Mouse (Mus musculus): Measurements from ENCODE around the gene Crip1. TPM values are rescaled to one million over a fixed set of nuclear protein-coding genes. Genes with fewer than 3 reads are reported as not detected.

Crip1 gene
- polyA plus RNA-seq, 1 experiment = 53.9 TPM

- no peak for DNase-seq (ENCODE audit: low read depth)
- TF ChIP-seq POLR2A (IDR thresholded peaks at IDR 0.05; ENCODE audit: borderline replicate concordance, extremely low read depth, insufficient read depth, insufficient read length, poor library complexity, severe bottlenecking) (no peak), CTCF (IDR thresholded peaks at IDR 0.05; ENCODE audit: borderline replicate concordance, extremely low read depth, insufficient read depth, insufficient read length) (no peak)
Measured at GRCm38 (mm10) chr12:113140616-113141411, 5.3 kb upstream of the Crip1 start.

GRCm38 (mm10) chr12:113141531-113141973 is 4.6 kb upstream of the Crip1 start:
- no peak for TF ChIP-seq CTCF (IDR thresholded peaks at IDR 0.05; ENCODE audit: borderline replicate concordance, extremely low read depth, insufficient read depth, insufficient read length)
- TF ChIP-seq POLR2A (IDR thresholded peaks at IDR 0.05; ENCODE audit: borderline replicate concordance, extremely low read depth, insufficient read depth, insufficient read length, poor library complexity, severe bottlenecking) = no peak
- DNase-seq (ENCODE audit: low read depth) = peak; percentile 36

GRCm38 (mm10) chr12:113142021-113142975 is 3.8 kb upstream of the Crip1 start:
- TF ChIP-seq POLR2A (IDR thresholded peaks at IDR 0.05; ENCODE audit: borderline replicate concordance, extremely low read depth, insufficient read depth, insufficient read length, poor library complexity, severe bottlenecking) (no peak), CTCF (IDR thresholded peaks at IDR 0.05; ENCODE audit: borderline replicate concordance, extremely low read depth, insufficient read depth, insufficient read length) (no peak)
- peak; percentile 71 for DNase-seq (ENCODE audit: low read depth)

GRCm38 (mm10) chr12:113143164-113143563 is 3.0 kb upstream of the Crip1 start:
- TF ChIP-seq CTCF (IDR thresholded peaks at IDR 0.05; ENCODE audit: borderline replicate concordance, extremely low read depth, insufficient read depth, insufficient read length) (no peak), POLR2A (IDR thresholded peaks at IDR 0.05; ENCODE audit: borderline replicate concordance, extremely low read depth, insufficient read depth, insufficient read length, poor library complexity, severe bottlenecking) (no peak)

DNA sequence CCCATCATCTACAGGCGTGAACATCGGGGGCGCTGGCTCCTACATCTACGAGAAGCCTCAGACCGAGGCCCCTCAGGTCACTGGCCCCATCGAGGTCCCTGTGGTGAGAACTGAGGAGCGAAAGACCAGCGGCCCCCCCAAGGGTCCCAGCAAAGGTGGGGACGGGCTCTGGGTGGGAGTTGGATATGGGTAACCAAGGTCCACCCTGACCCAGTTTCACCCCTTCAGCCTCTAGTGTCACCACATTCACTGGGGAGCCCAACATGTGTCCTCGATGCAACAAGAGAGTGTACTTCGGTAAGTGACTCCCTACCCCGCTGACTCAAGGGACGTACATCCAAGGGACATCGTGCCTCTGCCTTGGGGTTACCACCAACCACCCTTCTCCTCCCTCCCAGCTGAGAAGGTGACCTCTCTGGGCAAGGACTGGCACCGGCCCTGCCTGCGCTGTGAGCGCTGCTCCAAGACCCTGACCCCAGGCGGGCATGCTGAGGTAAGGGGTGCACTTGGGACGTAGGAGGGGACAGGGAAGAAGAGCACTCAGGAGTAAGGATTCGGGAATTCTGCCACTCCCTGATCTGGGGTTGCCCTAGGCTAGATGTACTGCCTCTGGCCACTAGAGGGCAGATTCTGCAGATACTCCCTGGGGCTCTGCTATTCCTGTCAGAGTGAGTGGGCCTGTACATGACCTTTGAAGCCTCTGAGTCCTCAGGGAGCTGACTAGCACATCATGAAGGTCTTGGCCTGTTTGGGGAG is 1.9 kb upstream of the Crip1 start:
- TF ChIP-seq CTCF (IDR thresholded peaks at IDR 0.05; ENCODE audit: borderline replicate concordance, extremely low read depth, insufficient read depth, insufficient read length) (peak; percentile 69), POLR2A (IDR thresholded peaks at IDR 0.05; ENCODE audit: borderline replicate concordance, extremely low read depth, insufficient read depth, insufficient read length, poor library complexity, severe bottlenecking) (no peak)
- no peak for DNase-seq (ENCODE audit: low read depth)

More at GRCm38 (mm10) chr12:113143164-113143563, 3.0 kb upstream of the Crip1 start:
- no peak for DNase-seq (ENCODE audit: low read depth)

DNA sequence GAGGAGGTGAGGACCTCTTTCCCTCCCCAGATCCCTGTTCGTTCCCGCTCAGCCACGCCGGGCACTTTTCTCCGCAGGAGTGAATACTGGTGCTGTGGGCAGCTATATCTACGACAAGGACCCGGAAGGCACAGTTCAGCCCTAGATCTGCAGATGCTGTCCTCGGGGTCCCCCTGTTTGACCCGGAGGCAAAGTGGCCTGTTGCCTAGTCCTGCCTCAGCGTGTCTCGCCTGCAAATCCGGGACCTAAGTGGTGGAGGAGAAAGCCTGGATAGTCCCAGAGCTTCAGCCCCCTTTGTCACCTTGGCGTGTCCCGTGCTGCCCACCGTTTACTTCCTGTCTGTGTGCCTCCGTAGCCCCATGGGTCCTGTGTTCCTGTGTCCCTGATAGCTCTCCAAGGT is 1.2 kb upstream of the Crip1 start:
- TF ChIP-seq POLR2A (IDR thresholded peaks at IDR 0.05; ENCODE audit: borderline replicate concordance, extremely low read depth, insufficient read depth, insufficient read length, poor library complexity, severe bottlenecking) (no peak), CTCF (IDR thresholded peaks at IDR 0.05; ENCODE audit: borderline replicate concordance, extremely low read depth, insufficient read depth, insufficient read length) (no peak)
- no peak for DNase-seq (ENCODE audit: low read depth)

- TF ChIP-seq POLR2A (IDR thresholded peaks at IDR 0.05; ENCODE audit: borderline replicate concordance, extremely low read depth, insufficient read depth, insufficient read length, poor library complexity, severe bottlenecking) (no peak), CTCF (IDR thresholded peaks at IDR 0.05; ENCODE audit: borderline replicate concordance, extremely low read depth, insufficient read depth, insufficient read length) (no peak)
- DNase-seq (ENCODE audit: low read depth) = no peak
Measured at GRCm38 (mm10) chr12:113145591-113145990, 525 bp upstream of the Crip1 start.

DNA sequence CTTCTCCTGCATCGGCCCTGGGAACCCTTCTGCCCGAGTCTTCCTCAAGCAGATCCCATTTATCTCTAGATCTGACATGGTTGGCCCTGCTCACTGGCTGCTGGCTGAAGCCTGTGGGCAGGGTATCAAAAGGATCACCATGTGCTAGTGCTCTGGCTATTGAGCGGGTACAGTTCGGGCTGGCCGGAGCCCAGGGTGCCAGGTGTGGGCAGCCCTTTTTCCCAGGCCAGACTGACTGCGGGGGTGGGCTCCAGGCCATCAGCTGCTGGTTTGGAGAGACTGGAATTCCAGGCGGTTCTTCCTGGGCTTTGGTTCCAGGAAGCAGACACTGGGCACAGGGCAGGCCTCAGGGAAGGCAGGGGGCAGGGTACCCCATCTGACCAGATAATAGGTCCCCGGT is 1.4 kb downstream of the Crip1 start:
- DNase-seq (ENCODE audit: low read depth) = no peak
- TF ChIP-seq POLR2A (IDR thresholded peaks at IDR 0.05; ENCODE audit: borderline replicate concordance, extremely low read depth, insufficient read depth, insufficient read length, poor library complexity, severe bottlenecking) (no peak), CTCF (IDR thresholded peaks at IDR 0.05; ENCODE audit: borderline replicate concordance, extremely low read depth, insufficient read depth, insufficient read length) (no peak)

DNA sequence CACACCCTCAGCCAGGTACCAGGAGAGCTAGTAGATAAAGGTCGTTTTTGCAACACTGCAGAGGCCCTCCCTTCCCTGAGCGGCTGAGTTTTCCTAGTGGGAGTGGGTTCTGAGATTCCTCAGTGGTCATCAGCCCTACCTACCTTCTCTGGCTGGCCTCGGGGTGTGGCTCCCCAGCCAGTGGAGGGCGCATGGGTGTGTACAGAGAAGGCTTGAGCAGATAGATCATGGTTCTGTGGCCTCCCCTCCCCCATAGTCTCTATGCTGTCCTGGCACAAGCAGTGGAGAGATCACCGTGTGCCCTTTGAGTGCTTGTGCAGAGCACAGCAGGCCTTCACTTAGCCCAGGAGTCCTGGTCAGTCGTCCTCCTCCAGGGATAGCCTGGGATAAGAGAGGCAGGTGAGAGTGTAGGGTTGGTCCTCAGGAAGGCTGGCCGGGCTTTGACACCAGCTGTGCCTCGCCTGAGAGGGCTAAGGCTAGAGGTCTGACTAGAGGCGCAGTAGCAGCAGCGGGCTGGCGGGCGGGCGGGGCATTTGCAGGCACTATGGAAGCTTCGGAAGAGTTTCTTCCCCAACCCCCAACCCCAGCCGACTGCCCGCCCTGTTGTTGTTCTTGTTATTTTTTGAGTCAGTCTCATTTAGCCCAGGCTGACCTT is 2.4 kb downstream of the Crip1 start:
- TF ChIP-seq POLR2A (IDR thresholded peaks at IDR 0.05; ENCODE audit: borderline replicate concordance, extremely low read depth, insufficient read depth, insufficient read length, poor library complexity, severe bottlenecking) (no peak), CTCF (IDR thresholded peaks at IDR 0.05; ENCODE audit: borderline replicate concordance, extremely low read depth, insufficient read depth, insufficient read length) (no peak)
- DNase-seq (ENCODE audit: low read depth) = no peak

DNA sequence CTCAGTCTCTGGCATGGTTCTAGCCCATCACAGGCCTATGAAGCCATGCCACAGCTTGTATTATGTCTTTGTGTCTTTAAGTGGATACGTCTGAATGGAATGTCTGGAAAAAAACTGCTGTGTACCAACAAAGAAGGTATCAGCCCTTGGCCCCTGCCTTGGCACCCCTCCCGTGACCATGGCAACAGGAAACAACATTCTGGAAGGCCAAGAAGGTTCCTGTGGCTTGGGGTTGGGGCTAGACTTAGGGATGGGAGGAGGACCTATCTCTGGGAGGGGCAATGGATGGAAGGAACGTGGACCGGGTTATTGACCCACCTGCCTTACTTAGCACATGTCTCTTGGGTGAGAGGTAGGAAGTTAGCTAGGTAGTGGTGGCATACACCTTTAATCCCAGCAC is 3.2 kb downstream of the Crip1 start:
- TF ChIP-seq POLR2A (IDR thresholded peaks at IDR 0.05; ENCODE audit: borderline replicate concordance, extremely low read depth, insufficient read depth, insufficient read length, poor library complexity, severe bottlenecking) (no peak), CTCF (IDR thresholded peaks at IDR 0.05; ENCODE audit: borderline replicate concordance, extremely low read depth, insufficient read depth, insufficient read length) (no peak)
- peak; percentile 61 for DNase-seq (ENCODE audit: low read depth)

Measured in brain, embryonic 14.5 days (tissue).